Mouse (Mus musculus) liver, embryonic 14.5 days (tissue): Measurements from ENCODE around the gene Orai1. TPM values are rescaled to one million over a fixed set of nuclear protein-coding genes. Genes with fewer than 3 reads are reported as not detected.
A peak's percentile ranks its signal among the peaks of the same experiment; 100 is the strongest.

Source experiments
- ATAC-seq: fragments of 200-750 bp; cut with Nextera tagmentation; 2 replicates; pipeline ENCODE4 v1.8.0; 2017; ENCODE audit warnings: moderate number of reproducible peaks, mild to moderate bottlenecking, moderate library complexity; ENCODE audit not compliant: insufficient read depth
- DNase-seq, 3 experiments: peaks; one replicate each; pipeline ENCODE4 v3.0.0-alpha.2; 2012 to 2013; ENCODE audit warnings: low read depth in 3 of 3, low spot score in 3 of 3
- H3K27ac ChIP-seq: fragments of 300-500 bp; sonication (generic); 2 replicates; pipeline ENCODE4 v1.5.1; 2014; ENCODE audit warnings: moderate library complexity, mild to moderate bottlenecking, control low read depth, inconsistent platforms
- H3K27me3 ChIP-seq: fragments of 300-500 bp; sonication (generic); 2 replicates; pipeline ENCODE4 v1.6.1; 2014; ENCODE audit warnings: mild to moderate bottlenecking, low read length, moderate library complexity; ENCODE audit not compliant: control insufficient read depth, insufficient read depth
- H3K36me3 ChIP-seq: fragments of 300-500 bp; sonication (generic); replicated peaks from 2 replicates; pipeline ENCODE4 v1.6.1; 2014; ENCODE audit warnings: low read depth; ENCODE audit not compliant: control insufficient read depth, insufficient read depth
- H3K4me1 ChIP-seq, 2 experiments: fragments of 200-500 bp in 1 of 2; fragments of 300-500 bp in 1 of 2; sonication (generic) in 1 of 2; replicated peaks; 2 replicates each; pipeline ENCODE4 v1.6.1; 2012 to 2014; ENCODE audit warnings: antibody characterized with exemption in 1 of 2, inconsistent platforms in 1 of 2, low read length in 1 of 2; ENCODE audit not compliant: control insufficient read depth in 2 of 2, insufficient read depth in 2 of 2
- H3K4me2 ChIP-seq: fragments of 300-500 bp; sonication (generic); 2 replicates; pipeline ENCODE4 v1.6.1; 2014; ENCODE audit warnings: low read depth, mild to moderate bottlenecking, control low read depth, moderate library complexity
- H3K4me3 ChIP-seq, 2 experiments: fragments of 200-500 bp in 1 of 2; fragments of 300-500 bp in 1 of 2; sonication (generic) in 1 of 2; 2 replicates each; pipeline ENCODE4 v1.5.1; 2012 to 2014; ENCODE audit warnings: low read depth in 2 of 2, low read length in 2 of 2, mild to moderate bottlenecking in 2 of 2, control low read depth in 1 of 2, inconsistent platforms in 1 of 2, moderate library complexity in 1 of 2; ENCODE audit not compliant: insufficient read depth in 1 of 2
- H3K9ac ChIP-seq: fragments of 300-500 bp; sonication (generic); replicated peaks from 2 replicates; pipeline ENCODE4 v1.6.1; 2014; ENCODE audit warnings: mild to moderate bottlenecking, control low read depth, moderate library complexity
- H3K9me3 ChIP-seq: fragments of 300-500 bp; sonication (generic); 2 replicates; pipeline ENCODE4 v1.6.1; 2016; ENCODE audit warnings: low read length, mixed read lengths; ENCODE audit not compliant: control insufficient read depth
- CTCF ChIP-seq: IDR thresholded peaks from 2 replicates; pipeline ENCODE4 v1.5.1; 2016; ENCODE audit warnings: antibody characterized with exemption, low read depth, control low read depth
- EP300 ChIP-seq: IDR thresholded peaks from 2 replicates; pipeline ENCODE4 v1.6.1; 2016; ENCODE audit warnings: antibody characterized with exemption, low read depth
- WGBS: fragments of 180-500 bp; shearing (Covaris S2); extraction: QIAGEN DNeasy Blood & Tissue Kit; methylation state at CpG from one replicate; pipeline ENCODE4 v1.1.7; 2014; ENCODE audit not compliant: insufficient replicate concordance; 5-methylcytosine and 5-hydroxymethylcytosine counted together
- polyA plus RNA-seq, 2 experiments: library from polyadenylated mRNA; depleted of rRNA in 1 of 2; stranded (reverse) in 1 of 2; unstranded in 1 of 2; fragments of >200 nt; fragmentation: Nextera tagmentation in 1 of 2; extraction: Ambion mirVana in 1 of 2; gene quantifications; 2 replicates each; pipeline versions ENCODE4 v1.2.1 to v1.2.3; 2012 to 2014

Gene Orai1
- polyA plus RNA-seq, 2 experiments, result 6.3 to 7.4 TPM

DNA sequence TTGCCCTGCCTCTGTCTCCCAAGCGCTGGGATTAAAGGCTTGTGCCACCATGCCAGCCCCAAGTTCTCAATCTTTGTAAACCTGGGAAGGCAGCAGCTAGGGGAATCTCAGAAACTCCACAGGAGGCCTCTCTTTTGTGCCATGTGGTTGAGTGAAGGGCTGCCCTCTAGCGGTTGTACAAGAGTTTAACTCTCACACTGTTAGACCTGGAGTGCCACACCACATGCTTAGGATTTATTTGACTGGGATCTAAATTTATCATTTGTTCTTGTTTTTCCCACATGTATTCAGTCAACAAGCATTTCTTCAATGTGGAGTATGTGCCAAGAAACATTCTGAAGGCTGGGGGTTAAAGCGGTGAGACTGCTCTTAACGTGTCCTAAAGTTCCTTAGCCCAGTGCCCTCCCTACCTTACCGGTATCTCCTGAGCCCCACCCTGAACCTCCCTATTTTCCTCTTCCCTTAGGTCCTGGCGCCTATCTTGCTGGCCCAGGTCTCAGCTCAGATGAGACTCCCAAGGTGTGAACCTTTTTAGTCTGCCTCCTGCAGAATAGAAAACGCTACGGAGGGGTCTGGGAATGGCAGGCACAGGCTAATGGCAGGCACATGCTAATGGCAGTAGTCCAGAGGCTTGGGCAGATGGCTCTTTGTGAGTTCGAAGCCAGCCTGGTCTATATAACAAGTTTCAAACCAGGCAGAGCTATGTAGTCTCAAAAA lies 1.1 kb upstream of the Orai1 start:
- Histone ChIP-seq H3K27me3 (no peaks in the 10 kb centered on the region), H3K4me3 (no peak overlapping the region), H3K4me1 (peaks cover 18 to 25% of the 10 kb centered on the region in 2 experiments), H3K9me3 (no peaks in the 10 kb centered on the region), H3K4me2 (peak overlapping the region; percentile 2), H3K27ac (peak overlapping the region; percentile 71), H3K36me3 (no peaks in the 10 kb centered on the region), H3K9ac (no peak overlapping the region)
- ATAC-seq (no peak), DNase-seq (peak in 2 of 3 experiments; percentile 58 to 66)
- WGBS, result 34% methylated on average over 9 of the region's 9 CpGs
- TF ChIP-seq EP300 (no peak), CTCF (peak; percentile 82)

DNA sequence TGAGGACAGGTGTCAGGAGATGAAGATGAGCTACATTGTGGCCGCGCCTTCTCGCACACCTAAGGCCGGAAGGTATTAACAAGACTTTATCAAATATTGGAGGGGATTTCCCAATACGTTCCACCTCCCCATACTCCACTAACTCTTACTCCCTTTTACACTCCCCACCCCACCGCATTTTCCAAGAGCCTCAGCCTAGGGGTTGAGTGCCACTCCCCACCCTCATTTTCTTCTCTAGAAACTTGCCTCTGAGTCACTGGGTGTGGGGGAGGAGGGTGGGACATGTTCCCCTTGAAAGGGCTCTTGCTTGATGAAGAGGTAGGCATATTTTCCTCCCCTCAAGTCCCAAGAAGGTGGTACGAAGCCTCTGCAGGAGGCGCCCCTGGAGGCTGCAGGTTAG lies 1.0 kb downstream of the Orai1 start:
- H3K36me3 ChIP-seq, result no peaks in the 10 kb centered on the region
- H3K4me3 ChIP-seq, result peak overlapping the region; percentile 61 to 62
- H3K4me1 ChIP-seq, result peaks cover 18 to 33% of the 10 kb centered on the region in 2 experiments
- H3K9me3 ChIP-seq, result no peaks in the 10 kb centered on the region
- H3K27ac ChIP-seq, result peak overlapping the region; percentile 73
- DNase-seq, result no peak
- WGBS, result 18% methylated on average over 8 of the region's 8 CpGs
- ATAC-seq, result no peak
- H3K27me3 ChIP-seq, result no peaks in the 10 kb centered on the region
- peak overlapping the region; percentile 99 for H3K4me2 ChIP-seq
- no peak for TF ChIP-seq CTCF
- no peak for TF ChIP-seq EP300
- peak overlapping the region; percentile 73 for H3K9ac ChIP-seq

DNA sequence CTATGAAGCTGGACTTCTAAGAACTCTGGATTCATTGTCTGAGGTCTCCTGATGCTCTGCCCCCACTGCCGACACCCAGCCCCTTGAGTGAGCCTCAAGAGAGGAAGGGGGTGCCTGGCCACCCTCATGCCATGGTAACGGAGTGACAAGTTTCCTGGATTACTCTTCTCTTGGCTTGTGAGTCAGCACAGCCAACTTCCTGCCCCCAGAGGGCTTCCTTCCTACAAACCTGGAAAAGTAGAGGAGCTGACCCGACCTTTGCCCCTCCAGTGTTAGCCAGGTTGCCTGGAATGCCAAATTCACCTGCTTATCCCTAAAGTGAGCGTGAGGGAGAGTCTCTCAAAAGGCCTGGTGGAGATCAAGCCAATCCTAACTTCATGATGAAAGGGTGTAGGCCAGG lies 2.6 kb downstream of the Orai1 start:
- H3K36me3 ChIP-seq, result no peaks in the 10 kb centered on the region
- H3K9ac ChIP-seq, result no peak overlapping the region
- TF ChIP-seq EP300 (no peak), CTCF (no peak)
- no peaks in the 10 kb centered on the region for H3K9me3 ChIP-seq
- H3K4me1 ChIP-seq, result peaks cover 18 to 33% of the 10 kb centered on the region in 2 experiments
- H3K27me3 ChIP-seq, result no peaks in the 10 kb centered on the region
- 51% methylated on average over 4 of the region's 4 CpGs for WGBS
- no peak overlapping the region for H3K4me3 ChIP-seq
- no peak overlapping the region for H3K27ac ChIP-seq
- peak overlapping the region; percentile 99; the same call in 1 of the 2 replicates for H3K4me2 ChIP-seq
- DNase-seq, result no peak
- no peak for ATAC-seq

DNA sequence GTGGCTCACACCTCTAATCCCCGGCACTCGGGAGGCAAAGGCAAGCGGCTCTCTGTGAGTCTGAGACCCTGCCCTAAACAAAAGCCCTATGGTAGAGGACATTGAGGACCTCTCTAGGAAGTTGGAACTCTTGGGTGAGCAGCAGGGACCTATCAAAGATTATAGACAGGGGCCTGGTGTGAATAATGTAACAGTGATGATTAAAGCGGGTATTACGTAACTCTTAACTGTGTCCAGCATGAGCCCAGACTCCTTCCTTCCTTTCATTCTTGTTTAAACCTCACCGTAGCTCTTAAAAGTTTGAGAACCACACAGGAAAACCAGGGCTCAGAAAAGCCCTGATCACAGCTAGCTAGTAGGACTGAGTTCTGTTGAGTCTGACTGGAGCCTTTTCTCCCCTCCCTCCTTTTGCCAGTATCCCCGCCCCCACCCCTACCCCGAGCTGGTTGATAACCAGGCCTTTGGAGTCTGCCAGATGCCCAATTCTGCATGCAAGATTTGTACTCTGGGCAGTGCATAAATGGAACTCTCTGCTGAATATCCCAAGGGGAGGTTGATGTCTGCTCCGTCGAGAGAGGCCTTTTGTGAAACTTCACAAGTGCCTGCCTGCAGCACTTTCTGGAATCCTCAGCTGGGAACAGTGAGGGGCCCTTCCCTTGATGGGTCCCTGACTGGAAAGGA lies 4.6 kb downstream of the Orai1 start:
- TF ChIP-seq CTCF, result no peak
- no peak for TF ChIP-seq EP300
- Histone ChIP-seq H3K4me1 (peaks cover 10 to 29% of the 10 kb centered on the region in 2 experiments), H3K4me3 (no peak overlapping the region), H3K4me2 (peak overlapping the region; percentile 28; the same call in 1 of the 2 replicates), H3K9ac (no peak overlapping the region), H3K36me3 (no peaks in the 10 kb centered on the region), H3K9me3 (no peaks in the 10 kb centered on the region), H3K27me3 (no peaks in the 10 kb centered on the region), H3K27ac (no peak overlapping the region)
- DNase-seq, result no peak
- 31% methylated on average over 10 of the region's 10 CpGs for WGBS
- ATAC-seq, result no peak

DNA sequence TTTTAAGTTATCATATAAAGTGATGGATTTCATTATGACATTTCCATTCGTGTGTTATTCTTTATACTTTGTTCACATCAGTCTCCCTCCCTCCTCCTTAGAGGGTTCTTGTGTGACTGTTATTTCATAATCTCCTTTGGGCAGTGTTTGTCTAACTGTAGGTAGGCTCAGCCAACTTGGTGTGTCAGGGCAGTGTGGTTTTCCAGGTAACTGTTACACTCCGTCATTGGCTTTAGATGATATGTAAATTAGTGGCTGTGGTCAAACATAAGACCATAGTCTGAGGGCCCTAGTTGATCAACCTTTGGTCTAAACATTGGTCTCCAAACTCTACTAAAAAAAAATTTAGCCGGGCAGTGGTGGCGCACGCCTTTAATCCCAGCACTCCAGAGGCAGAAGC lies 5.6 kb downstream of the Orai1 start:
- Histone ChIP-seq H3K27me3 (no peaks in the 10 kb centered on the region), H3K9me3 (no peaks in the 10 kb centered on the region), H3K4me3 (no peak overlapping the region), H3K27ac (no peak overlapping the region), H3K4me2 (no peak overlapping the region), H3K36me3 (no peaks in the 10 kb centered on the region), H3K4me1 (peaks cover 8 to 27% of the 10 kb centered on the region in 2 experiments), H3K9ac (no peak overlapping the region)
- WGBS, result 62% methylated on average over 5 of the region's 5 CpGs
- TF ChIP-seq CTCF (no peak), EP300 (no peak)
- no peak for DNase-seq
- ATAC-seq, result no peak
